In genomic region chr15:99650304-99650703, GRCm38 (mm10) we compare ENCODE assay signal across 8 mouse cellular contexts. TPM values are rescaled to one million over a fixed set of nuclear protein-coding genes. Genes with fewer than 3 reads are reported as not detected.
A peak's percentile ranks its signal among the peaks of the same experiment; 100 is the strongest.
DNase-seq lines count a peak whose midpoint lies in the region; ATAC-seq and TF ChIP-seq lines count a peak whose summit lies in the region.

No protein-coding gene starts in this region.

- 0 out of 2 replicates have a peak, but pooled peaks cover 4% of the 10 kb centered on the region for H3K27me3 ChIP-seq in kidney, postnatal 0 days (ENCODE audit: insufficient read depth, low read length)
- peaks cover 12% of the 10 kb centered on the region for H3K27me3 ChIP-seq in intestine, embryonic 16.5 days (replicated peaks; ENCODE audit: control insufficient read depth, insufficient read depth, low read length)
- H3K27me3 ChIP-seq in myocyte (ENCODE audit: control insufficient read depth, insufficient read depth, insufficient read length), result no peaks in the 10 kb centered on the region

- peak overlapping the region; percentile 28; the same call in 1 of the 2 replicates for H3K9ac ChIP-seq in kidney, postnatal 0 days (ENCODE audit: low read depth, low read length)
- peak overlapping the region; percentile 90; the same call in 1 of the 2 replicates for H3K9ac ChIP-seq in intestine, embryonic 16.5 days (ENCODE audit: low read depth, low read length)

- no peak overlapping the region for H3ac ChIP-seq in myocyte (ENCODE audit: control insufficient read depth, insufficient read length)

- DNase-seq in kidney, postnatal 0 days (ENCODE audit: low spot score), result no peak
- DNase-seq in kidney, adult 8-10 months, result no peak
- no peak for DNase-seq in left cerebral cortex, adult 11 months (ENCODE audit: low spot score)
- no peak for DNase-seq in thymus, postnatal 4 days
- DNase-seq in cerebellum, adult 11 months, result no peak

- peaks cover 59% of the 10 kb centered on the region for H3K79me2 ChIP-seq in myocyte (ENCODE audit: control insufficient read depth, insufficient read depth)

- H3K4me2 ChIP-seq in kidney, postnatal 0 days (ENCODE audit: low read length), result peak overlapping the region; percentile 86
- peak overlapping the region; percentile 72 for H3K4me2 ChIP-seq in intestine, embryonic 16.5 days (ENCODE audit: low read depth, low read length)
- H3K4me2 ChIP-seq in myocyte (ENCODE audit: low read depth), result peak overlapping the region; percentile 87

- H3K27ac ChIP-seq in kidney, postnatal 0 days, result no peak overlapping the region
- H3K27ac ChIP-seq in embryonic fibroblast, embryonic 13.5 days (ENCODE audit: insufficient read depth, low read length), result no peak overlapping the region
- H3K27ac ChIP-seq in intestine, embryonic 16.5 days (ENCODE audit: low read length), result no peak overlapping the region

- WGBS in kidney, postnatal 0 days, result 39% methylated on average over 2 of the region's 2 CpGs
- WGBS in intestine, embryonic 16.5 days, result 27% methylated on average over 2 of the region's 2 CpGs

- TF ChIP-seq POLR2A in embryonic fibroblast, embryonic 13.5 days (IDR thresholded peaks at IDR 0.05; ENCODE audit: low read depth, low read length), result no peak
- TF ChIP-seq POLR2A in myocyte (IDR thresholded peaks at IDR 0.05; ENCODE audit: insufficient read length, low read depth), result no peak

- H3K9me3 ChIP-seq in kidney, postnatal 0 days (replicated peaks; ENCODE audit: low read length), result no peaks in the 10 kb centered on the region
- H3K9me3 ChIP-seq in intestine, embryonic 16.5 days (ENCODE audit: control insufficient read depth, low read length), result no peaks in the 10 kb centered on the region

- H3K4me1 ChIP-seq in kidney, postnatal 0 days (replicated peaks; ENCODE audit: insufficient read depth, low read length), result peaks cover 23% of the 10 kb centered on the region
- peaks cover 14% of the 10 kb centered on the region for H3K4me1 ChIP-seq in embryonic fibroblast, embryonic 13.5 days (ENCODE audit: control insufficient read depth, insufficient read depth, low read length)
- H3K4me1 ChIP-seq in intestine, embryonic 16.5 days (ENCODE audit: control insufficient read depth, insufficient read depth, low read length), result peaks cover 40% of the 10 kb centered on the region

- no peaks in the 10 kb centered on the region for H3K36me3 ChIP-seq in kidney, postnatal 0 days (ENCODE audit: insufficient read depth, low read length)
- H3K36me3 ChIP-seq in intestine, embryonic 16.5 days (ENCODE audit: control insufficient read depth, insufficient read depth, low read length), result no peaks in the 10 kb centered on the region
- no peaks in the 10 kb centered on the region for H3K36me3 ChIP-seq in myocyte (ENCODE audit: control insufficient read depth, insufficient read depth)

- H3K4me3 ChIP-seq in kidney, postnatal 0 days (replicated peaks; ENCODE audit: low read depth, low read length), result peak overlapping the region; percentile 78
- H3K4me3 ChIP-seq in embryonic fibroblast, embryonic 13.5 days (ENCODE audit: insufficient read depth, low read length), result peak overlapping the region; percentile 92
- peak overlapping the region; percentile 86 for H3K4me3 ChIP-seq in intestine, embryonic 16.5 days (ENCODE audit: low read length)
- peak overlapping the region; percentile 43 for H3K4me3 ChIP-seq in myocyte

- ATAC-seq in kidney, postnatal 0 days (replicated peaks; ENCODE audit: low FRiP score, low read depth), result no peak
- ATAC-seq in intestine, embryonic 16.5 days, result no peak

- no peak for TF ChIP-seq CTCF in kidney, postnatal 0 days (IDR thresholded peaks at IDR 0.05; ENCODE audit: low read depth)
- TF ChIP-seq CTCF in embryonic fibroblast, embryonic 13.5 days (IDR thresholded peaks at IDR 0.05; ENCODE audit: borderline replicate concordance, insufficient read depth, low read length), result no peak

TF ChIP-seq in myocyte, 11 proteins besides CTCF, POLR2A, EP300 and RAD21:
- TF ChIP-seq E2F4 (IDR thresholded peaks at IDR 0.05; ENCODE audit: insufficient read depth) (no peak), MAX (IDR thresholded peaks at IDR 0.05; ENCODE audit: low read depth) (no peak), POLR2AphosphoS2 (IDR thresholded peaks at IDR 0.05; ENCODE audit: insufficient read length, low read depth) (no peak), USF1 (IDR thresholded peaks at IDR 0.05; ENCODE audit: low read depth) (no peak), TCF3 (IDR thresholded peaks at IDR 0.05; ENCODE audit: insufficient read length, low read depth) (no peak), MYOG (IDR thresholded peaks at IDR 0.05; ENCODE audit: control insufficient read depth in 1 of 3, insufficient read depth in 1 of 3, insufficient read length in 2 of 3, low read depth in 2 of 3) (no peak), TCF12 (IDR thresholded peaks at IDR 0.05; ENCODE audit: insufficient read depth, poor library complexity, severe bottlenecking) (no peak), CEBPB (IDR thresholded peaks at IDR 0.05; ENCODE audit: insufficient read depth, poor library complexity, severe bottlenecking) (no peak), MYOD1 (IDR thresholded peaks at IDR 0.05; ENCODE audit: control insufficient read depth in 1 of 3, insufficient read length in 2 of 3, low read depth in 2 of 3) (no peak), REST (IDR thresholded peaks at IDR 0.05; ENCODE audit: insufficient read depth, insufficient read length) (no peak), SRF (IDR thresholded peaks at IDR 0.05; ENCODE audit: control insufficient read depth, insufficient read length, low read depth) (no peak)

RNA-seq across cellular contexts. Expression of gene Racgap1, which starts 1.2 kb away (rescaled TPM):
- polyA plus RNA-seq in kidney, postnatal 0 days (2015; fragmentation: Nextera tagmentation; extraction: Ambion mirVana), result 53.5 and 62.7 TPM in 2 replicates
- polyA plus RNA-seq in embryonic fibroblast, embryonic 13.5 days (2011; ENCODE audit: insufficient read length, low read depth, missing spikeins), result 47.1 and 72.4 TPM in 2 replicates
- 97.1 and 104 TPM in 2 replicates for polyA plus RNA-seq in intestine, embryonic 16.5 days (2015; fragmentation: Nextera tagmentation; extraction: Ambion mirVana)
- polyA plus RNA-seq in myocyte (2012; fragmentation: generic; extraction: Trizol), result 99.0 TPM

RNA-seq across cellular contexts. Expression of gene Asic1, which starts 19.9 kb away (rescaled TPM):
- 1.1 and 1.5 TPM in 2 replicates for polyA plus RNA-seq in kidney, postnatal 0 days (2015; fragmentation: Nextera tagmentation; extraction: Ambion mirVana)
- polyA plus RNA-seq in embryonic fibroblast, embryonic 13.5 days (2011; ENCODE audit: insufficient read length, low read depth, missing spikeins), result 0.65 and 1.0 TPM in 2 replicates
- polyA plus RNA-seq in intestine, embryonic 16.5 days (2015; fragmentation: Nextera tagmentation; extraction: Ambion mirVana), result 1.7 and 2.0 TPM in 2 replicates
- polyA plus RNA-seq in myocyte (2012; fragmentation: generic; extraction: Trizol), result 2.0 TPM

RNA-seq across cellular contexts. Expression of gene Aqp6, which starts 49.1 kb away (rescaled TPM):
- polyA plus RNA-seq in kidney, postnatal 0 days (2015; fragmentation: Nextera tagmentation; extraction: Ambion mirVana), result 2.3 and 2.7 TPM in 2 replicates
- not detected in 2 replicates for polyA plus RNA-seq in embryonic fibroblast, embryonic 13.5 days (2011; ENCODE audit: insufficient read length, low read depth, missing spikeins)
- not detected in 2 replicates for polyA plus RNA-seq in intestine, embryonic 16.5 days (2015; fragmentation: Nextera tagmentation; extraction: Ambion mirVana)
- polyA plus RNA-seq in myocyte (2012; fragmentation: generic; extraction: Trizol), result not detected

RNA-seq across cellular contexts. Expression of gene Smarcd1, which starts 51.6 kb away (rescaled TPM):
- 44.2 and 46.5 TPM in 2 replicates for polyA plus RNA-seq in kidney, postnatal 0 days (2015; fragmentation: Nextera tagmentation; extraction: Ambion mirVana)
- polyA plus RNA-seq in embryonic fibroblast, embryonic 13.5 days (2011; ENCODE audit: insufficient read length, low read depth, missing spikeins), result 28.1 and 36.8 TPM in 2 replicates
- 19.3 and 20.9 TPM in 2 replicates for polyA plus RNA-seq in intestine, embryonic 16.5 days (2015; fragmentation: Nextera tagmentation; extraction: Ambion mirVana)
- polyA plus RNA-seq in myocyte (2012; fragmentation: generic; extraction: Trizol), result 18.9 TPM

RNA-seq across cellular contexts. Expression of gene Gm17349, which starts 55.0 kb away (rescaled TPM):
- polyA plus RNA-seq in kidney, postnatal 0 days (2015; fragmentation: Nextera tagmentation; extraction: Ambion mirVana), result not detected in 2 replicates
- polyA plus RNA-seq in embryonic fibroblast, embryonic 13.5 days (2011; ENCODE audit: insufficient read length, low read depth, missing spikeins), result not detected in 2 replicates
- not detected in 2 replicates for polyA plus RNA-seq in intestine, embryonic 16.5 days (2015; fragmentation: Nextera tagmentation; extraction: Ambion mirVana)
- not detected for polyA plus RNA-seq in myocyte (2012; fragmentation: generic; extraction: Trizol)
